Mouse (Mus musculus) embryonic facial prominence, embryonic 11.5 days (tissue): ENCODE results near the gene Rora. TPM values are rescaled to one million over a fixed set of nuclear protein-coding genes. Genes with fewer than 3 reads are reported as not detected.

ENCODE experiments used
- ATAC-seq: fragments of 200-750 bp; cut with Nextera tagmentation; replicated peaks from 2 replicates; pipeline ENCODE4 v1.8.0; 2017; ENCODE audit warnings: low read depth; ENCODE audit not compliant: insufficient number of reproducible peaks, low FRiP score, low TSS enrichment
- DNase-seq: peaks from one replicate; pipeline ENCODE4 v3.0.0-alpha.2; 2015; ENCODE audit warnings: low spot score
- H3K27ac ChIP-seq: fragments of 300-500 bp; sonication (generic); replicated peaks from 2 replicates; pipeline ENCODE4 v1.5.1; 2014; ENCODE audit warnings: mild to moderate bottlenecking, low read depth, low read length, control low read depth
- H3K27me3 ChIP-seq: fragments of 300-500 bp; sonication (generic); 2 replicates; pipeline ENCODE4 v1.6.1; 2014; ENCODE audit warnings: mild to moderate bottlenecking, low read length, moderate library complexity, mixed read lengths; ENCODE audit not compliant: control insufficient read depth, insufficient read depth
- H3K36me3 ChIP-seq: fragments of 300-500 bp; sonication (generic); replicated peaks from 2 replicates; pipeline ENCODE4 v1.6.1; 2014; ENCODE audit warnings: low read depth, mild to moderate bottlenecking, low read length, moderate library complexity, mixed read lengths; ENCODE audit not compliant: control insufficient read depth, insufficient read depth
- H3K4me1 ChIP-seq: fragments of 300-500 bp; sonication (generic); 2 replicates; pipeline ENCODE4 v1.6.1; 2014; ENCODE audit warnings: low read length, mixed read lengths; ENCODE audit not compliant: control insufficient read depth, insufficient read depth
- H3K4me2 ChIP-seq: fragments of 300-500 bp; sonication (generic); 2 replicates; pipeline ENCODE4 v1.6.1; 2014; ENCODE audit warnings: low read depth, mild to moderate bottlenecking, control low read depth, low read length, moderate library complexity
- H3K4me3 ChIP-seq: fragments of 300-500 bp; sonication (generic); 2 replicates; pipeline ENCODE4 v1.5.1; 2014; ENCODE audit warnings: low read depth, low read length, control low read depth
- H3K9ac ChIP-seq: fragments of 300-500 bp; sonication (generic); replicated peaks from 2 replicates; pipeline ENCODE4 v1.6.1; 2014; ENCODE audit warnings: mild to moderate bottlenecking, control low read depth, low read length
- H3K9me3 ChIP-seq: fragments of 300-500 bp; sonication (generic); replicated peaks from 2 replicates; pipeline ENCODE4 v1.6.1; 2016; ENCODE audit warnings: mild to moderate bottlenecking, low read length, inconsistent platforms, mixed read lengths; ENCODE audit not compliant: control insufficient read depth
- WGBS: fragments of 180-500 bp; shearing (Covaris S2); extraction: QIAGEN DNeasy Blood & Tissue Kit; methylation state at CpG from one replicate; pipeline ENCODE4 v1.1.7; 2014; 5-methylcytosine and 5-hydroxymethylcytosine counted together
- polyA plus RNA-seq: library from polyadenylated mRNA; unstranded; fragments of >200 nt; fragmentation: Nextera tagmentation; extraction: Ambion mirVana; gene quantifications from 2 replicates; pipeline ENCODE4 v1.2.1, GENCODE M21; 2014

The Rora gene
- polyA plus RNA-seq, 1 experiment from 2014 or later = 5.7 TPM

- DNase-seq = no peak
- no peak overlapping the region for H3K4me2 ChIP-seq
Measured at GRCm38 (mm10) chr9:69034301-69034871, 380.8 kb downstream of the Rora start.

GRCm38 (mm10) chr9:69035456-69035855 lies 381.9 kb downstream of the Rora start:
- Histone ChIP-seq H3K27me3 (no peaks in the 10 kb centered on the region), H3K4me1 (no peaks in the 10 kb centered on the region), H3K4me3 (no peak overlapping the region), H3K27ac (no peak overlapping the region), H3K9me3 (no peaks in the 10 kb centered on the region), H3K36me3 (no peaks in the 10 kb centered on the region), H3K4me2 (no peak overlapping the region), H3K9ac (no peak overlapping the region)
- ATAC-seq (no peak), DNase-seq (no peak)
- 82% methylated on average over 7 of the region's 7 CpGs for WGBS

More at GRCm38 (mm10) chr9:69034301-69034871, 380.8 kb downstream of the Rora start:
- Histone ChIP-seq H3K27me3 (no peaks in the 10 kb centered on the region), H3K36me3 (no peaks in the 10 kb centered on the region), H3K4me3 (no peak overlapping the region), H3K9me3 (no peaks in the 10 kb centered on the region), H3K4me1 (no peaks in the 10 kb centered on the region), H3K9ac (no peak overlapping the region), H3K27ac (no peak overlapping the region)
- ATAC-seq = no peak
- 92% methylated on average over 10 of the region's 10 CpGs for WGBS

GRCm38 (mm10) chr9:69036296-69036695 lies 382.7 kb downstream of the Rora start:
- no peak for DNase-seq
- Histone ChIP-seq H3K4me2 (no peak overlapping the region), H3K27ac (no peak overlapping the region), H3K9me3 (no peaks in the 10 kb centered on the region), H3K4me1 (no peaks in the 10 kb centered on the region), H3K9ac (no peak overlapping the region), H3K4me3 (no peak overlapping the region), H3K36me3 (no peaks in the 10 kb centered on the region), H3K27me3 (no peaks in the 10 kb centered on the region)
- ATAC-seq = no peak
- WGBS = 55% methylated on average over 3 of the region's 3 CpGs

- no peaks in the 10 kb centered on the region for H3K9me3 ChIP-seq
- H3K4me2 ChIP-seq = no peak overlapping the region
- no peaks in the 10 kb centered on the region for H3K36me3 ChIP-seq
- no peak overlapping the region for H3K9ac ChIP-seq
- no peaks in the 10 kb centered on the region for H3K4me1 ChIP-seq
- ATAC-seq (no peak), DNase-seq (no peak)
- no peak overlapping the region for H3K4me3 ChIP-seq
- WGBS = 91% methylated on average over 8 of the region's 8 CpGs
- H3K27ac ChIP-seq = no peak overlapping the region
- H3K27me3 ChIP-seq = no peaks in the 10 kb centered on the region
Measured at GRCm38 (mm10) chr9:69043920-69044613, 390.5 kb downstream of the Rora start.

- Histone ChIP-seq H3K9me3 (no peaks in the 10 kb centered on the region), H3K4me2 (no peak overlapping the region), H3K4me3 (no peak overlapping the region), H3K36me3 (no peaks in the 10 kb centered on the region), H3K4me1 (no peaks in the 10 kb centered on the region), H3K9ac (no peak overlapping the region), H3K27me3 (no peaks in the 10 kb centered on the region), H3K27ac (no peak overlapping the region)
- ATAC-seq (no peak), DNase-seq (no peak)
- 90% methylated on average over 7 of the region's 7 CpGs for WGBS
Measured at GRCm38 (mm10) chr9:69044614-69045133, 391.1 kb downstream of the Rora start.

GRCm38 (mm10) chr9:69045908-69046307 lies 392.3 kb downstream of the Rora start:
- Histone ChIP-seq H3K27ac (no peak overlapping the region), H3K9ac (no peak overlapping the region), H3K4me2 (no peak overlapping the region), H3K4me1 (no peaks in the 10 kb centered on the region), H3K36me3 (no peaks in the 10 kb centered on the region), H3K9me3 (no peaks in the 10 kb centered on the region), H3K4me3 (no peak overlapping the region), H3K27me3 (no peaks in the 10 kb centered on the region)
- ATAC-seq = no peak
- WGBS = 90% methylated on average over 8 of the region's 8 CpGs
- DNase-seq = no peak

- Histone ChIP-seq H3K9ac (no peak overlapping the region), H3K4me1 (no peaks in the 10 kb centered on the region), H3K4me3 (no peak overlapping the region), H3K27ac (no peak overlapping the region), H3K27me3 (no peaks in the 10 kb centered on the region), H3K9me3 (no peaks in the 10 kb centered on the region), H3K4me2 (no peak overlapping the region), H3K36me3 (no peaks in the 10 kb centered on the region)
- no peak for ATAC-seq
- 81% methylated on average over 8 of the region's 8 CpGs for WGBS
- no peak for DNase-seq
Measured at GRCm38 (mm10) chr9:69050856-69051255, 397.3 kb downstream of the Rora start.

- Histone ChIP-seq H3K36me3 (no peaks in the 10 kb centered on the region), H3K27me3 (no peaks in the 10 kb centered on the region), H3K9ac (no peak overlapping the region), H3K27ac (no peak overlapping the region), H3K4me2 (no peak overlapping the region), H3K9me3 (no peaks in the 10 kb centered on the region), H3K4me3 (no peak overlapping the region), H3K4me1 (no peaks in the 10 kb centered on the region)
- no peak for DNase-seq
- WGBS = 86% methylated on average over 5 of the region's 5 CpGs
- no peak for ATAC-seq
Measured at GRCm38 (mm10) chr9:69051890-69052289, 398.3 kb downstream of the Rora start.
